Mouse (Mus musculus) layer of hippocampus, adult 2 months (tissue): ENCODE measurements around the gene Ndufb8. TPM values are rescaled to one million over a fixed set of nuclear protein-coding genes. Genes with fewer than 3 reads are reported as not detected.
A peak's percentile ranks its signal among the peaks of the same experiment; 100 is the strongest.

Experiments used
- DNase-seq, 2 experiments: peaks; one replicate each; pipeline ENCODE4 v3.0.0; 2022; ENCODE audit warnings: low spot score in 2 of 2
- H3K27ac ChIP-seq: fragments of 200-600 bp; 2 replicates; pipeline ENCODE4 v1.8.1; 2022
- H3K4me3 ChIP-seq: fragments of 200-600 bp; 2 replicates; pipeline ENCODE4 v1.8.1; 2022; ENCODE audit warnings: mild to moderate bottlenecking
- CTCF ChIP-seq: fragments of 200-600 bp; conservative IDR thresholded peaks from 2 replicates; pipeline ENCODE4 v1.8.1; 2022; ENCODE audit warnings: antibody characterized with exemption, mild to moderate bottlenecking, moderate library complexity
- total RNA-seq, 2 experiments: library from RNA; stranded (reverse); gene quantifications; 2 replicates each; pipeline ENCODE4 v1.2.3; 2021

The Ndufb8 gene
- total RNA-seq, 2 experiments from 2014 or later: 349 to 378 TPM

DNA sequence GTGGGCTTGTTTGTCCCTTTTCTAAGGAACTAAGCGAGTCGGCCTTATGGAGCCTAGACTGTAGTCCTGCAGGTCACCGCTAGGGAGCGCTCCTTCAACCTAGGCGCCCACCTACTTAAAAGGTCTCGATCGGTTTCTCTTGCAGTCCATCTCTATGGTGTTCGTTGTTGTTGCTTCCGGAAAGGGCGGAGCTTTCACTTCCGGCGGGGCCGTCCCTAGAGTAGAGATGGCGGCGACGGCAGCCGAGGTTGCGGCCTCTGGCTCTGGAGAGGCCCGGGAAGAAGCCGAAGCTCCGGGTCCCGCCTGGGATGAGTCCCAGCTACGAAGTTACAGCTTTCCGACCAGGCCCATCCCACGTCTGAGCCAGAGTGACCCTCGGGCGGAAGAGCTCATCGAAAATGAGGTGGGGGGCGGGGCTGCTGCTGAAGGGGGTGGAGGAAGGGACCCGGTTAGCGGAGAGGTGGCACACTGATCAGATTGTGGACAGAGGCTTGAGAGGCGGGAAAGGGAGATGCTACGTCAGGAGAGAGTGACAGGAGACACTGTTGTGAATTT lies 7.5 kb upstream of the Ndufb8 start, which contains the start of gene Hif1an:
Gene Hif1an, plus strand, starts transcription at position 199 of the 555 bp plus-strand sequence.
- H3K4me3 ChIP-seq: peak within 1 kb of the TSS; percentile 67
- peak; percentile 93 to 95 for DNase-seq
- TF ChIP-seq CTCF: peak; percentile 99
- H3K27ac ChIP-seq: peak within 1 kb of the TSS; percentile 85

DNA sequence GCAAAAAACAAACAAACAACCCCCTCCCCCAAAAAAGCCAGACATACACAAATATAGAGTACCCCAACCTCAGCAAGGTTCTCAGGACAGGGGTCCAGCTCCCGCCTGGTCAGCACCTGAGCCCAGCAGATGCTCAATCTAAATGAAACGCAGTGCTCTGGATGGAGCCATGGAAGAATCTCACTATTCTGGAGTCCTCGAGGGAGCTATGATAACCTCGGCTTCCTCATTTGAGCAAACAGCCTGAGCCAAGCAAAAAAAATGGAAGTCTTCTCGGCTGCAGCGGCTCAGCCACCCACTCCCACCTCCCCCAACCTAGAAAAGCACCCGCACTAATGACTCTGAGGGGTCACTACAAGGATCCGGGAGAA lies 765 bp downstream of the Ndufb8 start:
- TF ChIP-seq CTCF: no peak
- Histone ChIP-seq H3K27ac (peak overlapping the region; percentile 96), H3K4me3 (peak overlapping the region; percentile 85)
- DNase-seq: no peak

DNA sequence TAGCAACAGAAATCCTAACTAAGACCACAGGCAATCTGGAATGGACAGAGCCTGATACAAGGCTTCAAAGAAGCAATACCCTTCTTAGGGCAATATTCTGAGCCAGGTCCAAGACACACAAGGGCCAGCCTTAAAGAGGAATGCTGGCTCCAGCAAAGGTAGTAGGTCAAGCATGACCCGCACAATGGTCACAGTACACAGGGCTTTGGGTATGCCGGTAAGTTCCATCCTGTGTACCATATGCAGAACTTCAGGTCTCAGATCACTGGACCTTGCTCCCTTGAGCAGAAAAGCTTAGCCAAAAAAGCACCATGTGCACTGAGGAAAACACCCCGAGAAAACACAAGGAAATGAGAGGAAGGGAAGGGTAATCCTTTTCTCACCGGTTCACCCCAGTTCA lies 2.0 kb downstream of the Ndufb8 start:
- DNase-seq: no peak
- Histone ChIP-seq H3K27ac (no peak overlapping the region), H3K4me3 (no peak overlapping the region; the same call in 1 of the 2 replicates)
- no peak for TF ChIP-seq CTCF

GRCm38 (mm10) chr19:44552731-44553130 lies 2.5 kb downstream of the Ndufb8 start, which contains the start of gene Gm20538:
TSS of gene Gm20538 (minus strand) at chr19:44552831.
- Histone ChIP-seq H3K4me3 (peak within 1 kb of the TSS; percentile 85; the same call in 1 of the 2 replicates), H3K27ac (no peak within 1 kb of the TSS)
- no peak for DNase-seq
- no peak for TF ChIP-seq CTCF

DNA sequence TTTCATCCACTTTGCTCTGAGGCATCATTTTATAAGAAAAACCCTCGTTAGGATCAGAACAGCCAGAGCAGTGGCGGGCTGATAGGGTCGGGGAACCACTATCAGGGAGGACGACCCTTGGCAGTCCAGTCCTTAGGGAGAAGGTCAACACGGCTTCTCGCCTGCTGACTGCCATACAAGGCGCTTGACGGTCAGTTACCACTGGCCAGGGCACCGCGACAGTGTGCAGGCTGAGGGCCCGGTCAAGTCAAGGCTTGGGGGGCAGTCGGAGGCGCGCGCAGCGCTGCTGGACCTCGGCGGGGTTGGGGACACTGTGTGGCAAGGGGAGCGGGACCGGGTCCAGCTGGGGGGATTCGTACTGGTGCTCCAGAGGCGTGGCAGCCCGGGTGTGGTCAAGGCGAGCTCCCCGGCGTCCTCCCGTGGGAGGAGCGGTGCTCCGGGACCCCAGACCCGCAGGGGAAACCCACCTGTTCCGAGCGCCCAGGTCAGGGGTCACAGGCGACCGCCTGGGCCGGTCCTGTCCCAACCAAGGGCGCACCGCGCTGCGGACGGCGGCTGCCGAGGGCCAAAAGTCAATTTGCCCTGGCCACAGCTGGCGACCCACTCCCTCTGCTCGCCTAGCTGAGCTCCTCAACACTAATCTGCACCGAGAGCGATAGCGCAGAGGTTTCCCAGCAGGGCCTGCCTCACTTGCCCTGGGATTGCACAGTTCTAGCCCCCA lies 9.8 kb downstream of the Ndufb8 start, which contains the start of gene Sec31b:
Gene Sec31b, minus strand, starts transcription at position 544 of the 721 bp plus-strand sequence.
- Histone ChIP-seq H3K4me3 (peak within 1 kb of the TSS; percentile 47), H3K27ac (no peak within 1 kb of the TSS)
- no peak for TF ChIP-seq CTCF
- DNase-seq: no peak

DNA sequence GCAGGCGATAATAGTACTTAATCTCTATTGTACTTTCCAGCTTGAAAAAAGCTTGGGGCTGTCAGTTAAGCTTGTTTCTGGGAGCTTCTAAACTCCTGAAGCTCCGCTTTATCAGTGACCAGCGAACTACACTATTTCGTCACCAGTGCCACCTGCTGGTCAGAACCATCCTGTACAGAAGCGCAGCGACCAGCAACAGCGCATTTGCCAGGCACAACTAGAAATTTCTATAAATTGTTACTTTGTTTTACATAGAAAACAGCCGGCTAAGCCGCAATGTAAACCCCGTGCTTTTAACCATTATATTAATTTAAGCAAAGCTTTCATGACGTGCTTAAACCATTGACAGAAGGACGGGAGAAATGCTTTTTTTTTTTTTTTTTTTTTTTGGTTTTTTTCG lies 10.5 kb downstream of the Ndufb8 start:
- TF ChIP-seq CTCF: peak; percentile 88
- Histone ChIP-seq H3K27ac (no peak overlapping the region), H3K4me3 (peak overlapping the region; percentile 47)
- DNase-seq: peak; percentile 41 to 81

- DNase-seq: no peak
- Histone ChIP-seq H3K4me3 (no peak overlapping the region), H3K27ac (no peak overlapping the region)
- TF ChIP-seq CTCF: no peak
Measured at GRCm38 (mm10) chr19:44544372-44544771, 10.9 kb downstream of the Ndufb8 start.

DNA sequence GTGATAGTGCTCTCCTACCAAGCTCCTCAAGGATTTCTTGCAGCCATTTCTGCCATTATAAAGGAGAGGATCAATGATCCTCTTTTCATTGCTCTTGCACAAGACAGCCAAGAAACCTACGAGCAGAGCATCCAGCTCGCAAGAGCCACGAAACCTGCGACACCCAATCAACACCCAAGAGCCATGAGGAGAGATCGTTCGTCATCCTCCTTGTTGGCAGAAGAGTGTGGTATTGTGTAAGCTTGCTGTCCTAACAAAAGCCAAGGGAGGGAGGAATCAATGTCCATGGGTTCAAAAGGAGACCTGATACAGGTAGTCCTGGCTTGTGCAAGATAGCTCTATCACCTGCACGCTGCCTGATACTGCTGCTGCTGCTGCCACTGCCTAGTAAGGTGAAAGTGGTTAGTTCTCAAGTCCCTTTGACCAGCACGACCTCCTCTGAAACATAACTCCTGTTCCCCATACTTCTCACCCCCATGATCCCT lies 12.5 kb downstream of the Ndufb8 start:
- Histone ChIP-seq H3K27ac (no peak overlapping the region), H3K4me3 (no peak overlapping the region)
- DNase-seq: no peak
- no peak for TF ChIP-seq CTCF

DNA sequence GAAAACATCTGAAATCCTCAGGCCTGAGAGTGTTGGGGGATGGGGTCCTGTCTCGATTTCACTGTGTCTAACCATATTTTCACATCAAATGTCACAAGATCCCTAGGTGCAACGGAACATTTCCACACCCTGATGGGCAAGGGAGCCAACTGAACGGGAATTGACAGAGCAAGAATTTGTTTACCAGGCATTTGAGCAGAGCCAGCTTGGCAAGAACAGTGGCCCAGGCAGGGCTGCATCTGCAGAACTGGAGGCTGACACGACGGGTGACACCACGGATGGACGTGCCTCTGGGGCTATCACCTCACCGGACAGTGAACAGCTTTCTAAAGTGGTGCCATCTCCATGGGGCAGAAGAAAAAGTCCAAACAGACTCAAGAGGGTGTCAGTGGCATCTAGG lies 17.8 kb downstream of the Ndufb8 start:
- no peak for TF ChIP-seq CTCF
- DNase-seq: no peak
- Histone ChIP-seq H3K4me3 (no peak overlapping the region), H3K27ac (no peak overlapping the region)

GRCm38 (mm10) chr19:44535376-44535775 lies 19.9 kb downstream of the Ndufb8 start:
- Histone ChIP-seq H3K27ac (no peak overlapping the region), H3K4me3 (no peak overlapping the region)
- peak; percentile 73 for TF ChIP-seq CTCF
- DNase-seq: no peak

DNA sequence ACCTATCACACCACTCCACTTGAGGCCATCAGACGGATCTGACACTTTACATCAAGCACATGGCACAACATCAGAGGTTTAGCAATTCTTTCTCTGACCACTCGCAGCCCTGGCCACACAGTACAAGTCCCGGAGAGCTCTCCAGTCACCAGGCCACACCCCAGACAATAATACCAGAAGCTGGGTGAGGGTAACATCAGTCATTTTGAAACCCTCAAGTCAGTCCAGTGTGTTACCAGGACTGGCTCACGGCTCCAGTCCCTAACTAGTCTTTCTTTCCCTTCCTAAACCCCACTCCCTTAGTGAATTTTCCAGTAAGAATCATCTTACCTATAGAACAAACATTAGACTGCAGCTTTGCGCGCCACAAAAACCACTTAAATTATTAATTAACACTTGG lies 25.2 kb downstream of the Ndufb8 start:
- Histone ChIP-seq H3K27ac (no peak overlapping the region), H3K4me3 (no peak overlapping the region)
- no peak for TF ChIP-seq CTCF
- no peak for DNase-seq

DNA sequence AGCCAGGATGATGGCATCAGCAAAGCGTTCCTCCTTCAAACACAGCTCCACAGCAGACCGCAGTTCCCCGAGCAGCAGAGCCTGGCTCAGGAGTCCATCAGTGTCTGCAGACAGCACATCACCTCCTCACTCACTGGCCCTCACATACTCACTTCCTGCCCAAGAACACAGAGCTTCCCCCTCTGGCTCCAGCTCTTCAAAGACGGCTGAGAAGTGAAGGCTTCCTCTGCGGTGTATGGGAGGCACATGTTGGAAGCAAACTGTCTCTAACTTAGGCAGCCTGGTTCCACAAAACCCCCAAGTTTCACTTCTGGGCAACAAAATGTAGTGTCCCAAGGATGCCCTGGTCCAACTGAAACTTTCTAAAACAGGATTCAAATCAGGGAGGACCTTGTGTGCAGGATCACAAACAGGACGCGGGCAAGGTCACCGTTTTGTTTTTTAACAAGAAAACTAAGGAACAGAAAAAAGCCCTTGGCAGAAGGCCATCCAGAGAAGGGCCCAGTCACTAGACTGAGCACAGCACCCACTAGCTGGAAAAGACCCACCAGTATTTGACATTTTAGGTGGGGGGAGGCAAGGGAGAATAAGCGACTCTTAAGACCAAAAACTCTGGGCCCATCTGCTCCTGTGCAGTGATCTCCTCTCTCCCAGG lies 29.6 kb downstream of the Ndufb8 start:
- no peak for DNase-seq
- Histone ChIP-seq H3K4me3 (no peak overlapping the region), H3K27ac (no peak overlapping the region)
- no peak for TF ChIP-seq CTCF

- peak; percentile 53 for TF ChIP-seq CTCF
- Histone ChIP-seq H3K27ac (no peak overlapping the region), H3K4me3 (no peak overlapping the region)
- DNase-seq: no peak
Measured at GRCm38 (mm10) chr19:44519152-44519551, 36.1 kb downstream of the Ndufb8 start.
